19 mouse cellular contexts compared by ENCODE assay signal in the genomic region with DNA sequence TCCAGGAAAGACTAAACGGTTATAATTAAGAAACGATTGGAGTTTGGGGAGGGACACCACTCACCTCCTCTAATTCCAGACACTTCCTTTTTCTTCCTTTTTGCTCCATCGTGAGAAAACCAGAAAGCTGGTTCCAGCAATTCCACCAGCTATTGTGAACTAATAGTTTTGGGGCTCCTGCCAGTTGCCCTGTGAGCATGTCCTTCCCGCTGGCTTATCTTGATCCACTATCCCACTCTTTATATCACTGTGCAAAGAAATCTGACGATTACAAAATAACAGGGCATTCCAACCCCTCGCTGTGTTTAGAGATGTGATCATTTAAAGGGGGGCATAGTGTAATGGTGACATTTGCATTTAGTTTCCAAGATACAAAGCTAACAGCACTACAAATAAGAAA.
"Had no signal": no experiment of that assay in that cellular context is flagged by ENCODE, and none has a peak within 500 bp of the region (broad histone marks: within the 10 kb centered on the region; RNA-seq: fewer than 3 reads in every experiment).

No protein-coding gene starts in this region.

- DNase-seq: kidney, adult 18-20 months; kidney, adult 9 months; kidney, postnatal 14 days; kidney, postnatal 4 days; left cerebral cortex, postnatal 4 days; liver, postnatal 0 days; midbrain, embryonic 14.5 days; right cerebral cortex, adult 18-20 months; right cerebral cortex, postnatal 14 days; right cerebral cortex, postnatal 4 days; thymus, adult 18-20 months; thymus, postnatal 36 days had no signal

- H3K36me3 ChIP-seq: limb, embryonic 12.5 days; limb, embryonic 15.5 days had no signal

- H3K27ac ChIP-seq: limb, embryonic 12.5 days; limb, embryonic 15.5 days; liver, embryonic 14.5 days; stomach, postnatal 0 days had no signal

- H3K9ac ChIP-seq: limb, embryonic 12.5 days; limb, embryonic 15.5 days; liver, embryonic 14.5 days; liver, postnatal 0 days had no signal

- H3K27me3 ChIP-seq: limb, embryonic 12.5 days; limb, embryonic 15.5 days had no signal

- H3K4me1 ChIP-seq: limb, embryonic 12.5 days; limb, embryonic 15.5 days had no signal

- H3K4me2 ChIP-seq: limb, embryonic 12.5 days; limb, embryonic 15.5 days; liver, embryonic 11.5 days; midbrain, embryonic 11.5 days had no signal

- ATAC-seq: intestine, embryonic 16.5 days; liver, postnatal 0 days had no signal

- H3K4me3 ChIP-seq: limb, embryonic 12.5 days; limb, embryonic 15.5 days had no signal

- H3K9me3 ChIP-seq: limb, embryonic 12.5 days; limb, embryonic 15.5 days had no signal
